Mouse (Mus musculus): Measurements from ENCODE around the gene Nfatc3.

DNA sequence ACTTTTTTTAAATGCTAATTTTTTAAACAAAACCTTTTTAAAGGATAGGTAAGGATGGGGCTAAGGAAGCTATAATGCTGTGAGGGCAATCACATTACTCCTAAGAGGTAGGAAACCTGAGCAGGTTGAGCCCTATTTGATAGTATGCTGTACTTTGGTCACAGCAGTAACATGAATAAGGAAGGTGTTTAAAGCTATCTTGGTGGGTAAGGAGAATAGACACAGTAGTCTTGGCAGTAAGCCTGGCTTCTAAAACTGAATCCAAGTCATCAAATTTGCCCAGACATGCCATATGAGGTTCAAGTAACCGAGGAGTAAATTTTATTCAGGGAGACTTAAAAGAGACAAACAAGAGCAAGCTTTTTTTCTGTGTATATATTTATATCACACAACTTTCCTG lies 10.9 kb downstream of the Nfatc3 start:
- TF ChIP-seq MYOG (IDR thresholded peaks at IDR 0.05; ENCODE audit: control insufficient read depth in 1 of 3, insufficient read depth in 1 of 3, insufficient read length in 2 of 3, low read depth in 2 of 3): no peak
- TF ChIP-seq POLR2AphosphoS2 (IDR thresholded peaks at IDR 0.05; ENCODE audit: insufficient read length, low read depth): no peak
- no peak for TF ChIP-seq USF1 (IDR thresholded peaks at IDR 0.05; ENCODE audit: low read depth)
- no peak for TF ChIP-seq TCF12 (IDR thresholded peaks at IDR 0.05; ENCODE audit: insufficient read depth, poor library complexity, severe bottlenecking)
- no peak for TF ChIP-seq POLR2A (IDR thresholded peaks at IDR 0.05; ENCODE audit: insufficient read length, low read depth)
- no peak for TF ChIP-seq MAX (IDR thresholded peaks at IDR 0.05; ENCODE audit: low read depth)
- no peak for TF ChIP-seq E2F4 (IDR thresholded peaks at IDR 0.05; ENCODE audit: insufficient read depth)
- TF ChIP-seq TCF3 (IDR thresholded peaks at IDR 0.05; ENCODE audit: insufficient read length, low read depth): no peak
- no peak for TF ChIP-seq SRF (IDR thresholded peaks at IDR 0.05; ENCODE audit: control insufficient read depth, insufficient read length, low read depth)
- TF ChIP-seq REST (IDR thresholded peaks at IDR 0.05; ENCODE audit: insufficient read depth, insufficient read length): no peak
- no peak for TF ChIP-seq CEBPB (IDR thresholded peaks at IDR 0.05; ENCODE audit: insufficient read depth, poor library complexity, severe bottlenecking)
